ENCODE assay signal across 10 mouse cellular contexts in genomic region chr11:121549843-121550647, GRCm38 (mm10). TPM values are rescaled to one million over a fixed set of nuclear protein-coding genes. Genes with fewer than 3 reads are reported as not detected.
DNase-seq lines count a peak whose midpoint lies in the region; ATAC-seq lines count a peak whose summit lies in the region.
"Had no signal": no experiment of that assay in that cellular context is flagged by ENCODE, and none has a peak within 500 bp of the region (broad histone marks: within the 10 kb centered on the region; RNA-seq: fewer than 3 reads in every experiment).

No protein-coding gene starts in this region.

- no peak overlapping the region for H3K4me2 ChIP-seq in forebrain, embryonic 15.5 days (replicated peaks)
- peak overlapping the region; percentile 60 for H3K4me2 ChIP-seq in liver, embryonic 15.5 days

- H3K9me3 ChIP-seq in forebrain, embryonic 15.5 days: no peaks in the 10 kb centered on the region
- H3K9me3 ChIP-seq in liver, embryonic 15.5 days (replicated peaks): no peaks in the 10 kb centered on the region

- H3K27me3 ChIP-seq in forebrain, embryonic 15.5 days: no peaks in the 10 kb centered on the region
- H3K27me3 ChIP-seq in liver, embryonic 15.5 days: no peaks in the 10 kb centered on the region

- peak overlapping the region; percentile 55 for H3K27ac ChIP-seq in forebrain, embryonic 15.5 days (replicated peaks)
- peak overlapping the region; percentile 96 for H3K27ac ChIP-seq in liver, embryonic 15.5 days (replicated peaks)

- H3K4me1 ChIP-seq in forebrain, embryonic 15.5 days: peaks cover 28% of the 10 kb centered on the region
- H3K4me1 ChIP-seq in liver, embryonic 15.5 days (replicated peaks): peaks cover 63% of the 10 kb centered on the region

- H3K9ac ChIP-seq in forebrain, embryonic 15.5 days (replicated peaks): no peak overlapping the region
- H3K9ac ChIP-seq in liver, embryonic 15.5 days: no peak overlapping the region

- no peak overlapping the region for H3K4me3 ChIP-seq in forebrain, embryonic 15.5 days
- no peak overlapping the region for H3K4me3 ChIP-seq in liver, embryonic 15.5 days (replicated peaks)

- ATAC-seq in forebrain, embryonic 15.5 days (replicated peaks): peak; percentile 71
- ATAC-seq in liver, embryonic 15.5 days (ENCODE audit: insufficient read depth): no peak

- no peaks in the 10 kb centered on the region for H3K36me3 ChIP-seq in forebrain, embryonic 15.5 days
- peaks cover 12% of the 10 kb centered on the region; the same call in 1 of the 2 replicates for H3K36me3 ChIP-seq in liver, embryonic 15.5 days (replicated peaks)

- peak; percentile 42 to 52 for DNase-seq in cerebellum, postnatal 14 days
- DNase-seq in cerebellum, postnatal 25 days: no peak
- peak; percentile 43 for DNase-seq in 3T3-L1 (ENCODE audit: low read depth, low spot score)
- DNase-seq in right cerebral cortex, adult 18-20 months: no peak
- DNase-seq in thymus, postnatal 36 days: no peak
- no peak for DNase-seq in urinary bladder, adult 2 months (ENCODE audit: low spot score)
- DNase-seq: adrenal gland, postnatal 25 days; gastrocnemius, postnatal 14 days had no signal

- 30% methylated on average over 17 of the region's 17 CpGs for WGBS in forebrain, embryonic 15.5 days
- WGBS in liver, embryonic 15.5 days (ENCODE audit: insufficient replicate concordance): 83% methylated on average over 17 of the region's 17 CpGs

RNA-seq across cellular contexts. Expression of gene Zfp750, which starts 30.9 kb away (rescaled TPM):
- 0.41 and 0.45 TPM in 2 replicates for polyA plus RNA-seq in forebrain, embryonic 15.5 days (2015; fragmentation: Nextera tagmentation; extraction: Ambion mirVana)
- 0.82 and 1.1 TPM in 2 replicates for polyA plus RNA-seq in liver, embryonic 15.5 days (2015; fragmentation: Nextera tagmentation; extraction: Ambion mirVana)
- polyA plus RNA-seq in urinary bladder, adult 2 months (2012; rRNA removed): 11.4 and 15.0 TPM in 2 replicates

Comparison
In these comparisons a context has a peak if more than half of its experiments do, and no peak if none do; other contexts are left out.
1. DNase-seq: peak in cerebellum, postnatal 14 days (2 of 2) and 3T3-L1 (single experiment); none in cerebellum, postnatal 25 days (0 of 2), right cerebral cortex, adult 18-20 months (single experiment), thymus, postnatal 36 days (0 of 2) and urinary bladder, adult 2 months (single experiment).